Mouse (Mus musculus) CH12F3 (cell line): ENCODE measurements around the gene Slc6a13.

Experiments
- in situ Hi-C: fragments of 300-500 bp; cut with MboI; formaldehyde crosslinking; loops from 2 replicates; pipeline ENCODE4 v1.14.3; 2020; ENCODE audit warnings: low sequenced_read_pairs

Slc6a13 gene

GRCm38 (mm10) chr6:121371197-121371980 lies 71.4 kb downstream of the Slc6a13 start:
- in situ Hi-C loops, result no loop called here

- in situ Hi-C loops, result no loop called here
Observed at GRCm38 (mm10) chr6:121376159-121376558, 76.1 kb downstream of the Slc6a13 start.

DNA sequence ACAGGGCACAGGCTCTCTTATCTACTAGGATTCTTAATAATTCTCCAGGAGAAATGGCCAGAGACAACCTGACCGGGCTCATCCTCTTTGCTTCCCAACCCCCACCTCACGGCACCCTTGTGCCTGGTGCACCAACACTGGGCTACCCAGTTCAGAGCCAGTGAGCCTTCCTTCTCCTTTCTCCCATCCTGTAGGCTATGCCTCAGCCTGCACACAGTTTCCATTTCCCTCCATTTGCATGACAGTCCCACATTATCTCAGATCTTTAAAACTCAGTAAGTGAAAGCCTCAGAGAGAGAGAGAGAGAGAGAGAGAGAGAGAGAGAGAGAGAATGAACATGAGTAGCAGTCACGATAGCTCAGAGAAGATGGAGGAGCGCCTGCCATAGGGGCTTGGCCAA lies 78.2 kb downstream of the Slc6a13 start:
- in situ Hi-C loops, result no loop called here

GRCm38 (mm10) chr6:121380576-121380975 lies 80.5 kb downstream of the Slc6a13 start:
- in situ Hi-C loops, result no loop called here

DNA sequence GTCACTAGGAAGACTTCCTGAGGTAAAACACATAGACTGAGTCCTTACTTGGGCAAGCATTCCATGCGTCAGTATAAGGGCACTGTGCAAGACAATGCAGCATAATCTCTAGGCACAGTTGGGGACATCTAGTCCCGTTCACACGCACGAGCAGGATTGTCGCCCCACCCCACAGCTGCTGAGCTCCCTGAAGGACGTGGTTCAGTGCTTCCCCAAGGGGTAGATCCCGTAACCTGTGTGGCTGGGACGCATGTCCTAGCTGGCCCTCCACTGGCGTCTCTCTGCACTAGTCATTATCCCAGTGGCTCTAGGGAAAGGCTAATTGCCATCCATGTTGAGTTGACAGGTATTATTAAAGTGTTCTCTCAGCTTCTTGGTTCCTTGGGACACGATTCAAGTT lies 82.0 kb downstream of the Slc6a13 start:
- in situ Hi-C loops, result no loop called here

- in situ Hi-C loops, result no loop called here
Observed at GRCm38 (mm10) chr6:121385397-121385796, 85.4 kb downstream of the Slc6a13 start.
